ENCODE assay signal across 11 mouse cellular contexts in genomic region chr6:134120712-134121111, GRCm38 (mm10).
DNase-seq lines count a peak whose midpoint lies in the region; ATAC-seq and TF ChIP-seq lines count a peak whose summit lies in the region.
"Had no signal": no experiment of that assay in that cellular context is flagged by ENCODE, and none has a peak within 500 bp of the region (broad histone marks: within the 10 kb centered on the region; RNA-seq: fewer than 3 reads in every experiment).

No protein-coding gene starts in this region.

- H3K4me3 ChIP-seq in heart, adult 2 months = no peak overlapping the region
- H3K4me3 ChIP-seq in heart, embryonic 10.5 days = no peak overlapping the region
- no peak overlapping the region for H3K4me3 ChIP-seq in heart, embryonic 16.5 days (ENCODE audit: low read length)
- no peak overlapping the region for H3K4me3 ChIP-seq in hindbrain, embryonic 11.5 days (ENCODE audit: low read depth, low read length)
- H3K4me3 ChIP-seq in forebrain, embryonic 10.5 days = no peak overlapping the region
- H3K4me3 ChIP-seq: liver, embryonic 13.5 days; neural tube, embryonic 15.5 days had no signal

- no peaks in the 10 kb centered on the region for H3K9me3 ChIP-seq in heart, embryonic 10.5 days
- no peaks in the 10 kb centered on the region for H3K9me3 ChIP-seq in heart, embryonic 16.5 days (replicated peaks; ENCODE audit: control insufficient read depth, low read length)
- no peaks in the 10 kb centered on the region for H3K9me3 ChIP-seq in hindbrain, embryonic 11.5 days (ENCODE audit: control insufficient read depth, low read length)
- no peaks in the 10 kb centered on the region for H3K9me3 ChIP-seq in forebrain, embryonic 10.5 days
- H3K9me3 ChIP-seq: liver, embryonic 13.5 days; neural tube, embryonic 15.5 days had no signal

- no peak overlapping the region for H3K4me2 ChIP-seq in heart, embryonic 16.5 days (ENCODE audit: low read depth, low read length)
- H3K4me2 ChIP-seq in hindbrain, embryonic 11.5 days (replicated peaks; ENCODE audit: low read depth, low read length) = no peak overlapping the region
- H3K4me2 ChIP-seq: liver, embryonic 13.5 days; neural tube, embryonic 15.5 days had no signal

- peak; percentile 53 to 63 for DNase-seq in heart, adult 2 months
- DNase-seq in heart, embryonic 10.5 days (ENCODE audit: low spot score) = no peak
- DNase-seq in lung, postnatal 4 days = peak; percentile 55 to 58
- DNase-seq in hindbrain, embryonic 11.5 days (ENCODE audit: low spot score) = no peak
- DNase-seq in forebrain, embryonic 10.5 days (ENCODE audit: extremely low spot score, low spot score) = no peak
- DNase-seq in right cerebral cortex, adult 18-20 months = no peak
- DNase-seq: liver, embryonic 13.5 days had no signal

- TF ChIP-seq EP300 in heart, adult 2 months (IDR thresholded peaks at IDR 0.05; ENCODE audit: insufficient read depth, low read depth, low read length) = no peak

- intact Hi-C loops in heart, adult 2 months (cut with DNase I) = no loop called here

- H3K27me3 ChIP-seq in heart, adult 2 months (ENCODE audit: control insufficient read depth, insufficient read depth, low read length) = no peaks in the 10 kb centered on the region; the same call in 1 of the 2 replicates
- no peaks in the 10 kb centered on the region for H3K27me3 ChIP-seq in heart, embryonic 10.5 days (ENCODE audit: insufficient read depth, poor library complexity, severe bottlenecking)
- H3K27me3 ChIP-seq in heart, embryonic 16.5 days (ENCODE audit: control insufficient read depth, insufficient read depth, low read length) = no peaks in the 10 kb centered on the region
- H3K27me3 ChIP-seq in hindbrain, embryonic 11.5 days (ENCODE audit: control insufficient read depth, insufficient read depth, low read length) = no peaks in the 10 kb centered on the region
- no peaks in the 10 kb centered on the region for H3K27me3 ChIP-seq in forebrain, embryonic 10.5 days (ENCODE audit: poor library complexity, severe bottlenecking)
- H3K27me3 ChIP-seq: liver, embryonic 13.5 days; neural tube, embryonic 15.5 days had no signal

- H3K9ac ChIP-seq in heart, adult 2 months (ENCODE audit: low read depth, low read length) = no peak overlapping the region
- H3K9ac ChIP-seq in heart, embryonic 16.5 days (ENCODE audit: low read length) = no peak overlapping the region
- H3K9ac ChIP-seq in hindbrain, embryonic 11.5 days (ENCODE audit: low read depth, low read length) = no peak overlapping the region
- H3K9ac ChIP-seq: neural tube, embryonic 15.5 days had no signal

- WGBS in heart, adult 2 months = 45% methylated on average over 12 of the region's 12 CpGs
- WGBS in heart, embryonic 10.5 days = 62% methylated on average over 12 of the region's 12 CpGs
- WGBS in heart, embryonic 16.5 days = 58% methylated on average over 12 of the region's 12 CpGs
- WGBS in hindbrain, embryonic 11.5 days = 73% methylated on average over 12 of the region's 12 CpGs
- WGBS in forebrain, embryonic 10.5 days = 90% methylated on average over 12 of the region's 12 CpGs

- H3K79me2 ChIP-seq in heart, adult 2 months (replicated peaks; ENCODE audit: control insufficient read depth, insufficient read depth, low read length) = peaks cover 3% of the 10 kb centered on the region; the same call in 1 of the 2 replicates

- H3K27ac ChIP-seq in heart, adult 2 months = no peak overlapping the region; the same call in 1 of the 2 replicates
- no peak overlapping the region for H3K27ac ChIP-seq in heart, embryonic 10.5 days
- H3K27ac ChIP-seq in heart, embryonic 16.5 days (ENCODE audit: low read length) = peak overlapping the region; percentile 17
- H3K27ac ChIP-seq in hindbrain, embryonic 11.5 days (ENCODE audit: low read depth, low read length) = no peak overlapping the region
- H3K27ac ChIP-seq in forebrain, embryonic 10.5 days = no peak overlapping the region
- H3K27ac ChIP-seq: neural tube, embryonic 15.5 days had no signal

- no peak for TF ChIP-seq POLR2A in heart, adult 2 months (IDR thresholded peaks at IDR 0.05; ENCODE audit: insufficient read depth, low read depth, low read length)

- ATAC-seq in CD4-positive, CD25-positive, alpha-beta regulatory T cell, adult 4 months = peak; percentile 59
- ATAC-seq in heart, embryonic 16.5 days (replicated peaks; ENCODE audit: extremely low read depth, insufficient read depth, low FRiP score) = no peak
- no peak for ATAC-seq in hindbrain, embryonic 11.5 days (ENCODE audit: low FRiP score)
- ATAC-seq: forebrain, embryonic 14.5 days had no signal

- no peak for TF ChIP-seq CTCF in heart, adult 2 months (IDR thresholded peaks at IDR 0.05)

- H3K36me3 ChIP-seq in heart, adult 2 months (ENCODE audit: control insufficient read depth, insufficient read depth, low read length) = peaks cover 4% of the 10 kb centered on the region; the same call in 1 of the 2 replicates
- H3K36me3 ChIP-seq in heart, embryonic 10.5 days = peaks cover 5% of the 10 kb centered on the region; the same call in 1 of the 2 replicates
- no peaks in the 10 kb centered on the region for H3K36me3 ChIP-seq in heart, embryonic 16.5 days (ENCODE audit: control insufficient read depth, insufficient read depth)
- H3K36me3 ChIP-seq in hindbrain, embryonic 11.5 days (ENCODE audit: control insufficient read depth, insufficient read depth, low read length) = no peaks in the 10 kb centered on the region
- H3K36me3 ChIP-seq in forebrain, embryonic 10.5 days (replicated peaks) = peaks cover 18% of the 10 kb centered on the region; the same call in 1 of the 2 replicates
- H3K36me3 ChIP-seq: liver, embryonic 13.5 days; neural tube, embryonic 15.5 days had no signal

- H3K4me1 ChIP-seq in heart, adult 2 months (ENCODE audit: control insufficient read depth, insufficient read depth, low read length) = peaks cover 10% of the 10 kb centered on the region
- peaks cover 47% of the 10 kb centered on the region for H3K4me1 ChIP-seq in heart, embryonic 10.5 days
- peaks cover 22% of the 10 kb centered on the region for H3K4me1 ChIP-seq in heart, embryonic 16.5 days (ENCODE audit: control insufficient read depth, insufficient read depth, low read length)
- no peaks in the 10 kb centered on the region for H3K4me1 ChIP-seq in hindbrain, embryonic 11.5 days (replicated peaks; ENCODE audit: control insufficient read depth, insufficient read depth, low read length)
- H3K4me1 ChIP-seq in forebrain, embryonic 10.5 days = peaks cover 15% of the 10 kb centered on the region

Comparison
In these comparisons a context has a peak if more than half of its experiments do, and no peak if none do; other contexts are left out.
1. DNase-seq: peak in heart, adult 2 months (2 of 2) and lung, postnatal 4 days (2 of 2); none in heart, embryonic 10.5 days (single experiment), hindbrain, embryonic 11.5 days (single experiment), forebrain, embryonic 10.5 days (single experiment) and right cerebral cortex, adult 18-20 months (single experiment).